ENCODE assay signal across 17 mouse cellular contexts in genomic region chr11:109702031-109702815, GRCm38 (mm10). TPM values are rescaled to one million over a fixed set of nuclear protein-coding genes. Genes with fewer than 3 reads are reported as not detected.
DNase-seq lines count a peak whose midpoint lies in the region; ATAC-seq and TF ChIP-seq lines count a peak whose summit lies in the region.
"Had no signal": no experiment of that assay in that cellular context is flagged by ENCODE, and none has a peak within 500 bp of the region (broad histone marks: within the 10 kb centered on the region; RNA-seq: fewer than 3 reads in every experiment).

No protein-coding gene starts in this region.

- 46% methylated on average over 10 of the region's 10 CpGs for WGBS in kidney, embryonic 15.5 days
- 51% methylated on average over 10 of the region's 10 CpGs for WGBS in liver, embryonic 14.5 days (ENCODE audit: insufficient replicate concordance)
- 63% methylated on average over 10 of the region's 10 CpGs for WGBS in heart, embryonic 11.5 days (ENCODE audit: insufficient replicate concordance)

- H3K9me3 ChIP-seq in kidney, embryonic 15.5 days (replicated peaks) = no peaks in the 10 kb centered on the region
- no peaks in the 10 kb centered on the region; the same call in 1 of the 2 replicates for H3K9me3 ChIP-seq in liver, embryonic 14.5 days (ENCODE audit: control insufficient read depth, low read length)
- no peaks in the 10 kb centered on the region for H3K9me3 ChIP-seq in heart, embryonic 11.5 days (replicated peaks; ENCODE audit: control insufficient read depth, low read length)
- H3K9me3 ChIP-seq: heart, embryonic 13.5 days had no signal

- TF ChIP-seq EP300 in liver, embryonic 14.5 days (IDR thresholded peaks at IDR 0.05; ENCODE audit: low read depth) = no peak

- H3K27me3 ChIP-seq in kidney, embryonic 15.5 days = no peaks in the 10 kb centered on the region
- H3K27me3 ChIP-seq in liver, embryonic 14.5 days (ENCODE audit: control insufficient read depth, insufficient read depth, low read length) = no peaks in the 10 kb centered on the region
- H3K27me3 ChIP-seq in heart, embryonic 11.5 days (ENCODE audit: control insufficient read depth, insufficient read depth, low read length) = no peaks in the 10 kb centered on the region
- H3K27me3 ChIP-seq: heart, embryonic 13.5 days had no signal

- H3K4me1 ChIP-seq in kidney, embryonic 15.5 days = peaks cover 19% of the 10 kb centered on the region
- peaks cover 0 to 19% of the 10 kb centered on the region in 2 experiments; a peak in 2 of 4 replicates for H3K4me1 ChIP-seq in liver, embryonic 14.5 days (replicated peaks; ENCODE audit: control insufficient read depth in 2 of 2, insufficient read depth in 2 of 2, low read length in 1 of 2)
- peaks cover 7% of the 10 kb centered on the region; the same call in 1 of the 2 replicates for H3K4me1 ChIP-seq in heart, embryonic 11.5 days (ENCODE audit: control insufficient read depth, insufficient read depth, low read length)

- DNase-seq in heart, adult 11 months = peak; percentile 76
- DNase-seq in heart, adult 8-10 months (ENCODE audit: low spot score) = no peak
- DNase-seq in adipocyte (ENCODE audit: low spot score) = peak; percentile 35
- DNase-seq in liver, embryonic 14.5 days (ENCODE audit: low read depth in 3 of 3, low spot score in 3 of 3) = no peak
- no peak for DNase-seq in T-cell, adult 2 months (ENCODE audit: low spot score)
- DNase-seq: cerebellum, postnatal 25 days; gastrocnemius, postnatal 25 days; left cerebral cortex, postnatal 4 days; lung, postnatal 14 days; right cerebral cortex, adult 18-20 months had no signal

- TF ChIP-seq CTCF in liver, embryonic 14.5 days (IDR thresholded peaks at IDR 0.05; ENCODE audit: low read depth) = no peak

- 0 out of 2 replicates have a peak overlapping the region, but pooled peaks have one; percentile 33 for H3K27ac ChIP-seq in kidney, embryonic 15.5 days
- H3K27ac ChIP-seq in liver, embryonic 14.5 days = no peak overlapping the region
- H3K27ac ChIP-seq in heart, embryonic 11.5 days (ENCODE audit: low read depth, low read length) = no peak overlapping the region
- H3K27ac ChIP-seq: heart, embryonic 13.5 days had no signal

- no peak overlapping the region for H3K4me3 ChIP-seq in kidney, embryonic 15.5 days (replicated peaks)
- no peak overlapping the region for H3K4me3 ChIP-seq in liver, embryonic 14.5 days (ENCODE audit: insufficient read depth in 1 of 2, low read depth in 2 of 2, low read length in 2 of 2)
- H3K4me3 ChIP-seq in heart, embryonic 11.5 days (ENCODE audit: low read depth, low read length) = no peak overlapping the region
- H3K4me3 ChIP-seq: heart, embryonic 13.5 days had no signal

- no peak overlapping the region for H3K9ac ChIP-seq in kidney, embryonic 15.5 days
- H3K9ac ChIP-seq in liver, embryonic 14.5 days (replicated peaks) = no peak overlapping the region
- no peak overlapping the region for H3K9ac ChIP-seq in heart, embryonic 11.5 days (ENCODE audit: low read depth, low read length)
- H3K9ac ChIP-seq: heart, embryonic 13.5 days had no signal

- H3K36me3 ChIP-seq in kidney, embryonic 15.5 days = no peaks in the 10 kb centered on the region
- no peaks in the 10 kb centered on the region for H3K36me3 ChIP-seq in liver, embryonic 14.5 days (replicated peaks; ENCODE audit: control insufficient read depth, insufficient read depth, low read depth)
- no peaks in the 10 kb centered on the region for H3K36me3 ChIP-seq in heart, embryonic 11.5 days (ENCODE audit: control insufficient read depth, insufficient read depth, low read length)
- H3K36me3 ChIP-seq: heart, embryonic 13.5 days had no signal

- 0 out of 2 replicates have a peak, but pooled peaks have one; percentile 49 for ATAC-seq in kidney, embryonic 15.5 days (replicated peaks; ENCODE audit: low FRiP score)
- no peak for ATAC-seq in liver, embryonic 14.5 days (ENCODE audit: insufficient read depth)
- ATAC-seq in activated CD4-positive, CD25-positive, alpha-beta regulatory T cell, adult 4 months = no peak
- no peak for ATAC-seq in heart, embryonic 11.5 days (replicated peaks; ENCODE audit: insufficient number of reproducible peaks, low FRiP score, low TSS enrichment)
- ATAC-seq: inflammation-experienced regulatory T-cells, adult 6 months had no signal

- H3K4me2 ChIP-seq in kidney, embryonic 15.5 days = no peak overlapping the region
- H3K4me2 ChIP-seq in liver, embryonic 14.5 days (ENCODE audit: low read depth) = 0 out of 2 replicates have a peak overlapping the region, but pooled peaks have one; percentile 4
- no peak overlapping the region for H3K4me2 ChIP-seq in heart, embryonic 11.5 days
- H3K4me2 ChIP-seq: heart, embryonic 13.5 days had no signal

RNA-seq across cellular contexts. Expression of gene Fam20a, which starts 19.9 kb away (rescaled TPM):
- 1 to 10 TPM; 5.4 to 7.7 (median 5.9) TPM for total RNA-seq in heart, adult 8-10 months (2022)
- polyA plus RNA-seq in kidney, embryonic 15.5 days (2015; fragmentation: Nextera tagmentation; extraction: Ambion mirVana) = 2.3 and 2.5 TPM in 2 replicates
- polyA plus RNA-seq in liver, embryonic 14.5 days (2012; rRNA removed) = 3.0 and 3.4 TPM in 2 replicates
- polyA plus RNA-seq in liver, embryonic 14.5 days (2014; fragmentation: Nextera tagmentation; extraction: Ambion mirVana) = 3.8 and 4.1 TPM in 2 replicates
- 1 to 10 TPM; 2.1 to 2.2 TPM for polyA plus RNA-seq in activated CD4-positive, CD25-positive, alpha-beta regulatory T cell, adult 4 months (2017; shearing (Covaris generic))
- polyA plus RNA-seq in heart, embryonic 11.5 days (2014; fragmentation: Nextera tagmentation; extraction: Ambion mirVana) = 0.86 and 1.2 TPM in 2 replicates
- total RNA-seq: hematopoietic stem cell, adult 5-6 weeks; neutrophil, adult 5-6 weeks had no signal

RNA-seq across cellular contexts. Expression of gene Prkar1a, which starts 53.0 kb away (rescaled TPM):
- 100 to 1,000 TPM; 347 to 373 (median 363) TPM for total RNA-seq in heart, adult 8-10 months (2022)
- 354 and 359 TPM in 2 replicates for polyA plus RNA-seq in kidney, embryonic 15.5 days (2015; fragmentation: Nextera tagmentation; extraction: Ambion mirVana)
- polyA plus RNA-seq in liver, embryonic 14.5 days (2012; rRNA removed) = 30.1 and 43.9 TPM in 2 replicates
- 115 and 128 TPM in 2 replicates for polyA plus RNA-seq in liver, embryonic 14.5 days (2014; fragmentation: Nextera tagmentation; extraction: Ambion mirVana)
- polyA plus RNA-seq in activated CD4-positive, CD25-positive, alpha-beta regulatory T cell, adult 4 months (2017; shearing (Covaris generic)) = 100 to 1,000 TPM; 491 to 502 TPM
- 435 and 522 TPM in 2 replicates for polyA plus RNA-seq in heart, embryonic 11.5 days (2014; fragmentation: Nextera tagmentation; extraction: Ambion mirVana)

Comparison
In these comparisons a context has a peak if more than half of its experiments do, and no peak if none do; other contexts are left out.
1. DNase-seq: peak in heart, adult 11 months (single experiment) and adipocyte (single experiment); none in heart, adult 8-10 months (single experiment), liver, embryonic 14.5 days (0 of 3) and T-cell, adult 2 months (single experiment).